Mouse (Mus musculus): ENCODE results near the gene Kat7. TPM values are rescaled to one million over a fixed set of nuclear protein-coding genes. Genes with fewer than 3 reads are reported as not detected.

The Kat7 gene
- total RNA-seq, 2 experiments from 2014 or later, result 52.9 to 54.3 TPM

DNA sequence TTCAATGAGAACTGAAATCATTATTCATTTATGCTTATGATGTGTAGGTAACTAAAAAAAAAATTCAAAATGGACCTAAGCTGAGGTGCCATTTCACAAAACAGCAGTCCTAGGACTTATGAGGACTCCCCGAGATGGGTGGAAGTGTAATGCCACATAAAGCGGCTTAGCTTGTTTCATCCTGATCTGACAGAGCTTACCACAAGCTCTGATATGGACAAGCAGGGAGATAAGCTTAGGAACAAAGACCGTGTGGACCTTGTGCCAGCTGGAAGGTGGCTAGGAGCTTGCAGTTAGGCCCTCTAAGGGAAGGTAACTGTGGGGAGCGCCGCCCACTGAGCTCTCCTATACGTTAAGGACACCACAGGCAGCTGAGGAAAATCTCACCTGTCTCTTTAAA lies 34.0 kb downstream of the Kat7 start:
- no peak for DNase-seq

DNA sequence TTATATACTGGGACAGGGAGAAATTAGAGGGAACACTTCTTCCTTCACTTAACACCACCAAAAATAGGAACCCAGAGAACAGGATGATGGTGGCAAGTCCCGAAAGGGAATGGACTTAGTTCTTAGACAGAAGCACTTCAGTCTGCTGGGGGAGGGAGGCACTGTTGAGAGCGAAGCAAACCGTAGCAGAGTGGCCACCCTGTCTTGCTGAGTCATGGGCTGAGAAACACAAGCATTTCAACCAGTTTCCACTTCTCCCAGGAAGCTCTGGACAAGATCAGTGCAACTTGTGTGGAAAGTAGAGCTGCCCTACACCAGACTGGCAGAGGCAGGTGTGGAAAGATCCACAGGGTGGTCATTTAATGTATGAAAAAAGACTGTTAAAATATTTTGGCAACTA lies 35.4 kb downstream of the Kat7 start:
- DNase-seq, result no peak

DNA sequence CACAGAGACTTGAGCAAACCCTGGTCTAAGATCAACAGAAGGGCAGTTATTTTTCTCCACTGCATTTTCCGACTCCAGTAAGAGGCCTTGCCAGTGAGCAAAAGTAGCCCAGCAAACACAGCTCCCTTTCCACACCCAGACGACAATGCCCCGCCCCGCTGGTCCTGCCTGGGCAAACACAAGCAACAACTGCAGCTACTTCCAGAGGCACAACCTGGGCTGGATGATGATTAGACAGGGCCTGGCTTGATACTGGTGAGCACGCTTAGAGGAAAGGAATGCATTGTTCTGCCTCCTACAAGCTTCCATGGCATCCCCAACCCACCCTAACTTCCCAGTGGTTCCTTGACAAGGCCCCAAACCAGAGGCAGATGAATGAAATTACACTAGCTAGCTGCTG lies 36.4 kb downstream of the Kat7 start:
- no peak for DNase-seq

DNA sequence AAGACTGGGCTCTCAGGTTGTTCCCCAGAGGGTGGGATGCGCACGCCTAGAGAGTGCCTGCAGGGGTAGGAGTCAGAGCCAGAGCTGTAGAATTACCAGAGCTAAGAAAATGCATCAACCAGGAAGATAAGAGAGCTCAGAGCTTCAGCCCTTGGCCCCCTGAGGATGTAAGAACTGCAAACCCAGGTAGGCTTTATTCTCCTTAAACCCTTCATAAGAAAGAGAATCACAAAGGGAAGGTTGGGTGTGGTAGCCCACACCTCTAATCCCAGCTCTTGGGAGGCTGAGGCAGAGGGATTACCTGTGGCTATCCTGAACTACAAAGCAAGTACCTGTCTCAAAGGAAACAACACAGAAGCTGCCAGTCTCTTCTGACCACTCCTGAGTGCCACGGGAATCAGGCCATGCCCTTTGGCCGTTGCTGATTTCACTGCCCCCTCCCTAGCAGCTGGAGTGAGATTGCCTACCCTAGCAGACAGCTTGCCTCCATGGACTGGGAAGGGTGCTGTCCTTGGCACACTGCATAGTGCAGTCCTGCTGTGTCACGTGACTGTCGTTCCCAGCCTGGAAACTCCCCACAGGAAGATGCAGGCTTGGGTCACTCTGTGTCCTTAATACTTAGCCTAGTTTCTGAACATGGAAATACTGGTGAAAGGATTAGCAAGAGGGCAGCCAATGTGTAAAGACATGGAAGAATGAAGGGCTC lies 43.4 kb downstream of the Kat7 start:
- peak; percentile 47 for DNase-seq

DNA sequence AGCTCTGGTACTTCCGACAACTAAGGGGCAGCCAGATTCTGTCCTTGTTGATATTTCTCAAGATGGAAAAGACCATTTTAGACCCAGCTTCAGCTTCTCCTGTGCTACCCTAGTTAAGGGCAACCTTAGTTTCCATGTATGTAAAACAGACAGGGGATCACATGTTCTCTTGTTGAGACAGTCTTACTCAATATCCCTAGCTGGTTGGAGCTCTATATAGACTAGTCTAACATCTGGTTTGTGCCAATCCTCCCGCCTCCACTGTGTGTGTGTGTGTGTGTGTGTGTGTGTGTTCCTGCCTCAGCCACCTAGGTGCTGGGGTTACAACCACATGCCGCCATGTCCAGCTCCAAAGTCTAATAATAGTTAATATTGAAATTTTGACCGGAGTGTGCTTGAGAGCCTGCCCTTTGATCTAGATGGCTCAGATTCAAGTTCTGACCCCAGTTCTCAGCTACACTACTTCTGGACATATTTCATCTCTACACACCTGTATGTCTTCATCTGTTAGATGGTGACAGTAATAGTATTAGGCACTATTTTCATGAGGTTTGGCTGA lies 45.5 kb downstream of the Kat7 start:
- no peak for DNase-seq

DNA sequence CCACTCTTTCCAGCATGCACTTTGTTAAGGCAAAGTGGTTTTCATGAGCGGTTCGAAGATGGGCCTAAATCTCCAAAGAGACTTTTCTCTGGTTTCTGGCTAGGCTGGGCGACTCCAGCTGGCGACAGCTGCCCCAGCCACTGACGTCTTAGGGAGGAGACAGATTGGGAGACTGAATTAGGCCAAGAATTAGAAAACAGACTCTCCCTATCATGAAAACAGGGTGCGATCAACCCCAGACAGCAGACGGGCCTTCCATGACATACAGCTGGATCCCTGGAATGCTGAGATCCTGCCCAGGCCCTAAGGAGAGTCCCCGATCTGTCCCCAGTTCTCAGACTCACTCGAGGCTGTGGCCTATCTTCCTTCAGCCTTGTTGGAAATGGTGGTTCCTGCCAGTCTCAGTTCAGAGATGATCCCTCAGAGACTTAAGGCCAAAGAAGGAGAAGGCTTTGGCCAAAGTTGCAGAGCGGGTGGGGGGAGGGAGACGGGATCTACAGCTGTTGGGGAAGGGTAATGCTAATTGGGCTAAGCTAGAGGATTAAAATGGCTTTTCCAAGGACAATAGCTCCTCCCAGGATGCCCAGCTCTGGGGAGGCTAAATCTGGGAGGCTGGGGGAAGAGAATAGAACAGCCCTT lies 46.1 kb downstream of the Kat7 start:
- peak; percentile 75 for DNase-seq

DNA sequence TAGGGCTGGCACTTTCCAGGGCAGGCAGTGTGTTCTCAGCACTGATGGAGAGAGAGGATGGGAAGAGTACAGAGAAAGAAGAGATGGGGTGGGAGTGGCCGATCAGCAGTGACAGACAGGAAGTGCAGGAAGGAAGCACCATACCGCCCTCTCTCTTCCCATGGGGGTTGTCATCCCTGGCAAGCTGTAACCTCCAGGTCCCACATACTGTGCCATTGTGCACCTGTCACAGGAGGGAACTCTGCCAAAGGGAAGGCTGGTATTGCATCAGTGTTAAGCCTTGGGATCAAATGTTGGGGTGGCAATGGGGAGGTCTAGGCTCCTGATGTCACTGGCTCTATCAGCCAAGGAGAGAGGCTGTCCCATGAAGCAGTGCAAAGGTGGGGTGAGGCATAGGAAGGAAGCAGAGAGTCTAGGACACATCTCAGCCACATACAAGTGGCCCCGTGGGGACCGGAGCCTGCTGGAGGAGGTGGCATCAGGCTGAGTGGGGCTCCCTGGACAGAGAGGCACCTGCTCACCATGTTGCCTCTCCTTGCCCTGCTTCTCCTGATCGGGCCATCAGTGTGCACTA lies 48.8 kb downstream of the Kat7 start, which contains the start of gene Tac4:
Gene Tac4 (plus strand): TSS at position 352 of the 574 bp plus-strand sequence.
- no peak for DNase-seq

DNA sequence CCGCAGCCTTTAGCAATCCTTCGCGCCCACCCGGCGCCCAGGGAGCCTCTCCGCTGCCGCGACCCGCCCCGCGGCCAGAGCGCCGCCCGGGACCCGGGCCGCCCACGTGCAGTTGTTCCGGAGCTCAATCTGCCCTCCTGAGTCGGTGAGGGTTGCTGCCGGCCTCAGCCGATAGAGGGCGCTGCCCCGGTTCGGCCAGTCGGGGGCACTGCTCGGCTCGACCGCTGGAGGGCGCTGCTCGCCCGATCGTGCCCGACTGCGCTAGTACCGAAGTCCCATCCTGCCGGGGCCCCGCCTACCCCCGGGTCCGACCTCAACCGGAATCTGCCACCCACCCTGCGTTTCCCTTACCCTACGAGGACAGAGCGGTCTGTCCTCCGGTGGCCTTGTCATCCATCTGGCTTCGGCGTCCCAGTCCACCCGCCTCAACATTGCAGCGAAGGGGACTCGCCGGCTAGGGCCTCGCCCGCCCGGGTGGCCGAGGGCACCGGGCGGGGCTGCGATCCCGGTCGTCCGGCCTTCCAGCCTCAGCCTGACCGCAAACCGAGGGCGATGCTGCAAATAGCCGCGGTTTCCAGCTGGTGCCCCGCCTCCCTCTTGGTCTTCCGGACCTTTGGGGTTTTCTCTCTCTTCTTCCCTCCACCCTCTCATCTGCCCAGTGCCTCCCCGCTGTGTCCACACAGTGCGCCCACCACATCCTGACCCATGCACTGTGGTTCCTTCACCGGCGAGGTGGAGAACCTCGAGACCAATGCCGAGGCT lies 50.8 kb downstream of the Kat7 start:
- peak; percentile 96 for DNase-seq

DNA sequence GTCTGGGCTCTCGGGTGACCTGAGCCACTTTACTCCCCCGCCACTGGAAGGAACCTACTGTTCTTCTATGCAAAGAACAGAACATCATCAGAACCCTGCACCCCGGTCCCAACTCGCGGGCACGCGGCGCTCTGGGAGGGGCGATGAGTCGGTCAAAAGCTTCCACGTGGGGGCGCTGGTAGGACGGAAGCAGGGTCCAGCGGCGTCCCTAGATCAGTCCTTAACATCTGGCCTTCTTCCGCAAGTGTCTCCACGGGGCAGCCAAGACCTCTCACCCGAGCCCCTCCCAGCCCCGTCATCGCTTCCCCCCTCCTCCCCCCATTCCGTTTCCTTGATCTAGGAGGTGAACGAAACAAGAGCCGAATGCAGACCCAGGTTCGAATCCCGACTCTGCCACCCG lies 51.6 kb downstream of the Kat7 start:
- peak; percentile 90 for DNase-seq

DNA sequence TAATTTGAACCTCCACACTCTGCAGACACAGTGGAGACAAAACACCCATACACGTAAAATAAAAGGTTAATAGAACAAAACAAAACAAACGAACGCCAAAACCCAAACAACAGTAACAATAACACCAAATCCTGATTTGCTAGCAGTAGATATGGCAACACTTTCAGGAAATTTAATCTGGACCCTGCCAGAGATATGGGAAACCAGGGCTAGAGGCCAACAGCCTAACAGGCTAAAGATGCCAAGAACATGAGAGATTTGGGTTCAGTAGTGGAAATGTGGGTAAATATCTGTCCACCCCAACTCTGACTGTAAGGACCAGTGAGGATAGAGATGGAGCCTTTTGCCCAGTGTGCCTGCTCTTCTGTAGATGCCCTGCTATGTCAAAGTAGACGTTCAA lies 52.1 kb downstream of the Kat7 start:
- DNase-seq, result no peak

DNA sequence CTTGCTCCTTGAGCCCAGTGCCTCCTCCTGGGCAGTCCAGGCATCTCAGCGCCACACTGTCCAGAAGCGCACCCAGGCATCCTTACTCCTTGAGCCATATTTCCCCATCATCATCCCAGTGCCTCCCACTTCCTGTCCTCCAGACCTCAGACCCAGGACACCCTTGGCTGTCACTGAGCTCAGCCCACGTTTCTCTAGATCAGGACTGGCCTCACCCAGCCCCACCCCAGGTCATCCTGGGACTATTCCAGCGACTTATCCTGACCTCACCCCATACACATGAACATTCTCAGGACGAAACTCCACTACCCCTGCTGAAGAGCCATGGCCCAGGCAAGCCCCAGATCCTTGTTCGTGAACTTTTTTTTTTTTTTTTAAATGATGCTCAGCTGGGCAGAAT lies 54.3 kb downstream of the Kat7 start:
- no peak for DNase-seq

DNA sequence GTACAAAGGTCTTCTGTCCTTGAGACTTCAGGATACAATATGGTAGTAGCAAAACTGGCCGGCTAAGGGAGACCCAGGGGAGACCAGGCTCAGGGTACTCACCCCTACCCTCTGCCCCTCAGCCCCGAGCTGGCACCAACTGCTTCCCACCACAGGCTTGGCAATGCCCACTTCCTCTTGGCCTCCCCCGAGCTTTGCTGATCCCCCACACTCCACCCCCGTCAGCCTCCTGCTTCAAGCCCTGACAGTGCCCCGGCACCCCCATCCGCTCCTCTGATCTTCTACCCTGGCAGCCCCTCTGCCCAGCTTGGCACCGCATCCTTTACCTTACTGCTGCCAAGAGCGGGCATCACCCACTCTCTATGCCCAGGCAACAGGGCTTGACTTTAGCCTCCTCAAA lies 55.9 kb downstream of the Kat7 start:
- no peak for DNase-seq

DNA sequence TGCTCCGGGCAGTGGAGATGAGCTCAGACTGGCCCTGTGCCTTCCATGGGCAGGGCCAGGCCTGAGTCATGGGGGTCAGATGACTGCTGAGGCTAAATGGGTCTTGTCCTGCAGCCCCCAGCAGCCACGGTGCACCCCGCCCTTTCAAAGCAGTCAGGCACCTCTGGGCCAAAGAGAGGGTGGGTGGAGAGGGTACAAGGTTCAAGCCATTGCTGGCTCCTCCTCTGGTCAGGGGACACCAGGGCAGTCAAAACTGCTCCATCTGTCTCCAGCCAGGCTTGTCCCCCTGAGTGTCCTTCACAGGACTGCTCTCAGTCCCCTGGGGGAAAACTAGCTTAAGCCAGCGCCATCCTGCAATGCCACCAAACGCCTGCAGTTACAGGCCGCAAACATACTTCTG lies 57.9 kb downstream of the Kat7 start:
- DNase-seq, result no peak

DNA sequence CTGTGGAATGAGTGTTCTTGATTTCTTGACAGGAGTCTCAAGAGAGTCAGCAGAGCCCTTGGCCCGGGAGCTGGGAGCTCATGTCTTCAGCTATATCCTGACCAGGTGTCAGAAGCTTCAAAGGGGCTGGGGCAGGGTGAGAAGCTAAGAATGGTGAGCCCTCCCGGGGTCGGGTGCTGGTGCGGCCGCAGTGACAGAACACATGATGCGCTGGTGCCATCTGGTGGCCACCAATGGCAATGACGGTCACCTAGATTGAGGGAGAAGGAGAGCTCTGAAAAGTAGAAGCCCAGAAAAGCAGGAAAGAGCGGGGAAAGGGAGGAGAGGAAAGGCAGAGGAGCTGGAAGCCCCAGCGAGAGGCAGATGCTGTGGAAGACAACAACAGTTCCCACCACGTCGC lies 58.8 kb downstream of the Kat7 start:
- peak; percentile 87 for DNase-seq

DNA sequence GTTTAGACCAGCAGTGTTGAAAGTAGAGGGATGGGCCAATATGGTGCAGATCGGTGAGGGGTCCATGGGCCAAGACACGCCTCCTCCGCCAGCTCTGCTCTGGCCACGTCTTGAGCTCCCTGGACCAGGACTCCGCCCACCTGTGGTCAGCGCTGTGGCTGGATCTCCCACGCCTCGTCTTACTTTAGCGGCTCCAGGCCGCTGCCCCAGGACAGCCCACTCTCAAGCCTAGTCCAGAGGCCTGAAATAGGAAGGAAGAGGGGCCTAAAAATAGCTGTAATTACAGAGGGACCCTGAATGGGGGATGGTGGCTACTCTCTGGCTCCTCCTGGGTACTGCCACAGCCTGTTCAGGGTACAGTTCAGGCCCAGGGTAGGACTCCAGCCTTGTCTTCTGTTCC lies 59.9 kb downstream of the Kat7 start:
- DNase-seq, result peak; percentile 45

DNA sequence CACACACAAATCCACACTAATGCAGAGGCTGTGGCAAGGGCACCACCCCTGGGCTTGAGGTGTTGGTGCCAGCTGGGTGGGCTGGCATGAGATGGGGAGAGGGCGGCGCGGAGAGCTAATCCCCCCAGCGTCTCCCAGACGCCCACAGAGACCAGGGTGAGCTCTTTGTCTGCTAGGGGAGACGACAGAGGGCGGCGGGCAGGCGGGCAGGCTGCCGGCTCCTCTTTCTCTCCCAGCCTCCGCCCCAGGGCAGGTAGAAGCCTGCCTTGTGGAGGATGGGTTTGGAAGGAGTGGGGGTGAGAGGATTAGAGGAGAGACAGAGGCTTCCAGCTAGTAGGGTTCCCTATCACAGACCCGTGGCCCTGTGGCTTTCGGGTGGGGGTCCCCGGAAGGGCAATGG lies 63.0 kb downstream of the Kat7 start:
- DNase-seq, result no peak

DNA sequence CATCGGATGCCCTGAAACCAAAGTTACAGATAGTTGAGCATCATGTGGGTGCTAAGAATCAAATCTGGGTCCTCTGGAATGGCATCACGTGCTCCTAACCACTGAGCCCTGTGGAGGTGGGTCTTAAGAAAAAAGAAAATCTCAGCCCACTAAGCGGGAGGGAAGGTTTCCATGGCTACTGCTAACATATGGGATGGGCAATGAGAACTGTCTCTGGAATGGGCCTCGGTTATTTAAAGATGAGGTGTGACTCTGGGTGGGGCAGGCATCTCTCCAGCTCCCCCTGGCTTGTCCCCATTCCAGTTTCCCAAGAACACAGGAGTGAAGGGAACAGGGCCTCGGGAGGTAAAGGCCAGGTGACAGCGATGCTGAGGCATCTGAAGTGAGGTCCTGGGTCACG lies 64.6 kb downstream of the Kat7 start:
- no peak for DNase-seq

DNA sequence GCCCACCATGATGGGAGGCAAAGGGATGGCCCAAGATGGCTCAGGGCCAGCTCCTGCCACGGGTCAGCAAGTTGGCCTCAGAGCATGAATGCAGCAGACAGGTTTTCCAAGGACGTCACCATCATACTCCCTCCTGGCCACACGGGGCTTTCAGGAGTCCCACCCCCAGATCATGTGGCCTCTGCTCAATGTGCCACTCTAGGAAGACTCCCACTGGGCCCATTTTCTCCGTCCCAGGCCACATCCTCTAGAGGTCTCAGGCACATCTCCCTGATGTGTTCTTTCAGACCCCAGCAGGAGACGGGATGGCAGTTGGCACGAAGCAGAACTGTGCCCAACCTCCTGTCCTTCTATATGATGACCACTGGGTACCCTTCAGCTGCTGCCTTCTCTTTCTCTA lies 67.4 kb downstream of the Kat7 start:
- no peak for DNase-seq

DNA sequence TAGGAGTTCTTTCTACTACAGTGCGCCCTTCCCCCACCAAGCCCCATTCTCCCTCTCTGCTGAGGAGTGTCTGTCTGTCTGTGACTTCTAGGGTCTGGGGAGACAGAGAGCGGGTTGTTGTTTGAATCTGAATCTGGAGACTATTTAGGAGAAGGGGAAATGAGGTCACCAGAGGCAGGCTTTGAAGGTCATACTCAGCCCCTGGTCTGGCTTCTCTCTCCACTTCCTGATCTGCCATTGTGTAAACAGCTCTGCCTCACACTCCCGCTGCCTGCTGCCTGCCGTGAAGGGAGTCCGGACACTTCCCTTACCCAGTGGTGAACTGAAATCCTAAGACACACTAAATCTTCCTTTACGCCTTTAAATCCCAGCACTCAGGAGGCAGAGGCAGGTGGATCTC lies 71.6 kb downstream of the Kat7 start:
- DNase-seq, result no peak

DNA sequence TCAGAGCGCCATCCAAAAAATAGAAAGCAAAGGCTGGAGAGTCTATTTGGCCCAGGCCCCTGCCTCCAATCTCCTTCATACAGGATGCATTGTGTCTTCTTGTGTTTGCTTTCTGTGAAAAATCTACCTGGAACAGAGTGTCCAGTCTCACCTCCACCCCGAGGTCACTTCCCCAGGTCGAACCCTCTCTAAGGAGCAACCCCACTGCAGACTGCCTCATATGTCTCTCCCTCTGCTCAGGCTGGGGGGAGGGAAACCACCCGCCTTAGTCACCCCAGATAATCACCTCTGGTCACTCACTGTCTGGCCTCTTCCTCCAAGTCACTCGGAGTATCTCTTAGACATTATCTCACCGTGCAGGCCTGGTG lies 77.7 kb downstream of the Kat7 start:
- DNase-seq, result no peak

DNA sequence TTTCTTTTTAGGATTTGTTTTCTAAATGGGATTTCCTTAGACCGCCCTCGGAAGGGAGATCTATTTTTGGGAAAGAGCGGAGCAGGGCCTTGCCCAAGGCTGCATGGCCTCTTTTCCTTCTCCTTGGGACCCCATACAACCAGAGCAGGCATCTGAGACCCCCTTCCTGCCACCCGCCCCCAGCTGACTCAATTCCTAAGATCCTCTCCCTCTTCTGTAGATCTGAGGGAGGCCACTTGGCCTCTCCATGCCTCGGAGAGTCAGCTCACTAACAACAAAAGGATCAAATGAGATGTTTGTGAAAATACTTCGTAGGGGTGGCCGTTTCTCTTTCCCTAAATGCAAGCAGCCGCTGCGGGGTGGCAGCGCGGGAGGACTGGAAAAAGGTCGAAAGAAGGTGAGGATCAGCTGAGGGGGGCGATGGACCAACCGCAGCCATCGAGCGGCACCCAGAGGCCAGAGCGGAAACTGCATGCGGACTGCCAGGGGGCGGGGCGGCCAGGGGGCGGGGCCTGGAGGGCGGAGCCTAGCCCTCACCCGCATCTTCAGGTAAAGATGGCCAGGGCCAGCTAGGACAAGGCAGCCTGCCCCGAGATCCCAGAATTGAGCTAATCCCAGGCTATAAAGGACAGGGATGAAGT lies 78.2 kb downstream of the Kat7 start:
- DNase-seq, result peak; percentile 87

DNA sequence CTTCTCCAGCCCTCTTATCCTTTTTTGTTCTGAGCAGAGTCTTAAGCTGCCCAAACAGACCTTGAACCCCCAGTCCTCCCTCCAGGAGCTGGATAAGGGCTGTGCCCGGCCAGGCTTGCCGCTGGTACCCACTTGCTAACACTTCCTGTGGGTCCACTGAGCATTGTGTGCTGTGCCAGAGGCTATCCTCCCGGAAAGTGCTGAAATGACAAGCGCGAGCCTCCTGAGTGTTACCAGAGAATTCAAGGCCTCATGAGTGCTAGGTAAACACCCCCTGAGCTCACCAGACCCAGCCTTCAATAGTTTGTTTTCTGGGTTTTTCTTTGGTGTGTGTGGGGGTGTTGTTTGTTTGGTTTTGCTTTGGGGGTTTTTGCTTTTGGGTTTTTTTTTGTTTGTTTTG lies 82.6 kb downstream of the Kat7 start:
- DNase-seq, result no peak

DNA sequence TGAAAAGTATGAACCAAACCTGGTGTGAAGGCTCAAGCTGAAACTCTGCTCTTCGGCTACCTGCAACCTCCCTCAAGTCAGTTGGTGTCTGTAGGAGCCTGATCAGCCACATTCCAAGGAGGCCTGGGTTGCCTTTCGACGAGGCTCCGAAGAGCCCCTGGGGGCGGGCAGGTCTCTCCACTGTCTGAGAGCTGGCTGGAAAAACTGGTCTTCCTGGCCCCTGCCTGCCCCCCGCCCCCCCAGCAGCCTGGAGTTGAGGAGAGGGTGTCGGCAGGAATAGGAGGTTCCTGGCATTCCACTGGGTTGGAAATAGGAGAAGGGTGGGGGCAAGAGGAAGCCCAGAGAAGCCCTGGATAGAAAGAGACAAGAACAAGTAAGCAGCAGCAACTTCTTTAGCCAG lies 84.6 kb downstream of the Kat7 start:
- no peak for DNase-seq

Data from heart, postnatal 4 days (tissue).